Mouse (Mus musculus) forebrain, embryonic 16.5 days (tissue): ENCODE measurements around the gene Zfp493. TPM values are rescaled to one million over a fixed set of nuclear protein-coding genes. Genes with fewer than 3 reads are reported as not detected.
"Not testable (repeated sequence)": the region's sequence is repeated elsewhere in the genome, so short reads cannot be mapped to it uniquely, and the experiment has no call there.

Experiments
- ATAC-seq: fragments of 200-750 bp; cut with Nextera tagmentation; 2 replicates; pipeline ENCODE4 v1.8.0; 2017; ENCODE audit warnings: mild to moderate bottlenecking, moderate library complexity
- H3K27ac ChIP-seq: fragments of 300-500 bp; sonication (generic); 2 replicates; pipeline ENCODE4 v1.5.1; 2014; ENCODE audit warnings: low read length, control low read depth
- H3K27me3 ChIP-seq: fragments of 300-500 bp; sonication (generic); replicated peaks from 2 replicates; pipeline ENCODE4 v1.6.1; 2014; ENCODE audit warnings: low read length; ENCODE audit not compliant: control insufficient read depth, insufficient read depth
- H3K36me3 ChIP-seq: fragments of 300-500 bp; sonication (generic); 2 replicates; pipeline ENCODE4 v1.6.1; 2014; ENCODE audit not compliant: control insufficient read depth, insufficient read depth
- H3K4me1 ChIP-seq: fragments of 300-500 bp; sonication (generic); replicated peaks from 2 replicates; pipeline ENCODE4 v1.6.1; 2014; ENCODE audit warnings: low read length; ENCODE audit not compliant: control insufficient read depth, insufficient read depth
- H3K4me2 ChIP-seq: fragments of 300-500 bp; sonication (generic); 2 replicates; pipeline ENCODE4 v1.6.1; 2014; ENCODE audit warnings: mild to moderate bottlenecking, low read length, control low read depth
- H3K4me3 ChIP-seq: fragments of 300-500 bp; sonication (generic); replicated peaks from 2 replicates; pipeline ENCODE4 v1.5.1; 2014; ENCODE audit warnings: mild to moderate bottlenecking, low read length, control low read depth
- H3K9ac ChIP-seq: fragments of 300-500 bp; sonication (generic); replicated peaks from 2 replicates; pipeline ENCODE4 v1.6.1; 2014; ENCODE audit warnings: low read depth, low read length, control low read depth
- H3K9me3 ChIP-seq: fragments of 300-500 bp; sonication (generic); 2 replicates; pipeline ENCODE4 v1.6.1; 2016; ENCODE audit warnings: low read length; ENCODE audit not compliant: control insufficient read depth
- polyA plus RNA-seq: library from polyadenylated mRNA; unstranded; fragments of >200 nt; fragmentation: Nextera tagmentation; extraction: Ambion mirVana; gene quantifications from 2 replicates; pipeline ENCODE4 v1.2.1, GENCODE M21; 2015

Zfp493 gene
- polyA plus RNA-seq, 1 experiment from 2014 or later: 3.4 TPM

- not testable (repeated sequence) for H3K9ac ChIP-seq, H3K27ac ChIP-seq, H3K9me3 ChIP-seq, ATAC-seq, H3K4me1 ChIP-seq, H3K4me2 ChIP-seq, H3K27me3 ChIP-seq, H3K4me3 ChIP-seq, H3K36me3 ChIP-seq
Observed at GRCm38 (mm10) chr13:67833137-67833536, 53.6 kb downstream of the Zfp493 start.

Other genes with a start within 250 kb of the Zfp493 start
- 16.7 and 19.6 TPM in 2 replicates for gene Zfp748, start 225.9 kb upstream of the Zfp493 start, polyA plus RNA-seq
- 6.3 and 7.6 TPM in 2 replicates for gene Zfp729b, start 170.0 kb upstream of the Zfp493 start, polyA plus RNA-seq
- gene Gm49345, start 141.9 kb upstream of the Zfp493 start, polyA plus RNA-seq: not detected in 2 replicates
- gene Zfp729a, start 141.9 kb upstream of the Zfp493 start, polyA plus RNA-seq: 5.2 TPM in 2 replicates
- gene Zfp738, start 92.6 kb upstream of the Zfp493 start, polyA plus RNA-seq: 14.8 and 17.2 TPM in 2 replicates
- 12.0 and 14.0 TPM in 2 replicates for gene Zfp65, start 50.5 kb upstream of the Zfp493 start, polyA plus RNA-seq
- 8.2 and 9.0 TPM in 2 replicates for gene Zfp85, start 24.5 kb upstream of the Zfp493 start, polyA plus RNA-seq
- gene Zfp273, start 34.0 kb downstream of the Zfp493 start, polyA plus RNA-seq: 15.1 and 17.0 TPM in 2 replicates
- gene Gm10037, start 51.4 kb downstream of the Zfp493 start, polyA plus RNA-seq: 3.6 and 4.9 TPM in 2 replicates
- not detected in 2 replicates for gene BC048507, start 83.6 kb downstream of the Zfp493 start, polyA plus RNA-seq